Mouse (Mus musculus) hindbrain, embryonic 16.5 days (tissue): ENCODE data around the gene Folr2. TPM values are rescaled to one million over a fixed set of nuclear protein-coding genes. Genes with fewer than 3 reads are reported as not detected.

Experiments
- ATAC-seq: fragments of 200-750 bp; cut with Nextera tagmentation; 2 replicates; pipeline ENCODE4 v1.8.0; 2017; ENCODE audit warnings: moderate TSS enrichment, moderate library complexity
- H3K27ac ChIP-seq: fragments of 300-500 bp; sonication (generic); 2 replicates; pipeline ENCODE4 v1.5.1; 2014; ENCODE audit warnings: low read depth, mild to moderate bottlenecking, control low read depth, low read length, moderate library complexity
- H3K27me3 ChIP-seq: fragments of 300-500 bp; sonication (generic); replicated peaks from 2 replicates; pipeline ENCODE4 v1.6.1; 2014; ENCODE audit warnings: low read length; ENCODE audit not compliant: control insufficient read depth, insufficient read depth
- H3K36me3 ChIP-seq: fragments of 300-500 bp; sonication (generic); 2 replicates; pipeline ENCODE4 v1.6.1; 2014; ENCODE audit warnings: mild to moderate bottlenecking, low read length, moderate library complexity, mixed read lengths; ENCODE audit not compliant: control insufficient read depth, insufficient read depth
- H3K4me1 ChIP-seq: fragments of 300-500 bp; sonication (generic); 2 replicates; pipeline ENCODE4 v1.6.1; 2014; ENCODE audit warnings: low read depth, low read length; ENCODE audit not compliant: control insufficient read depth, insufficient read depth
- H3K4me2 ChIP-seq: fragments of 300-500 bp; sonication (generic); 2 replicates; pipeline ENCODE4 v1.6.1; 2014; ENCODE audit warnings: mild to moderate bottlenecking, low read length, control low read depth, moderate library complexity
- H3K4me3 ChIP-seq: fragments of 300-500 bp; sonication (generic); 2 replicates; pipeline ENCODE4 v1.5.1; 2014; ENCODE audit warnings: mild to moderate bottlenecking, low read length, control low read depth, moderate library complexity
- H3K9ac ChIP-seq: fragments of 300-500 bp; sonication (generic); 2 replicates; pipeline ENCODE4 v1.6.1; 2014; ENCODE audit warnings: low read depth, mild to moderate bottlenecking, control low read depth, low read length, moderate library complexity
- H3K9me3 ChIP-seq: fragments of 300-500 bp; sonication (generic); 2 replicates; pipeline ENCODE4 v1.6.1; 2014; ENCODE audit warnings: mild to moderate bottlenecking, low read length, moderate library complexity; ENCODE audit not compliant: control insufficient read depth
- WGBS: fragments of 180-500 bp; shearing (Covaris S2); extraction: QIAGEN DNeasy Blood & Tissue Kit; methylation state at CpG from one replicate; pipeline ENCODE4 v1.1.7; 2014; 5-methylcytosine and 5-hydroxymethylcytosine counted together
- polyA plus RNA-seq: library from polyadenylated mRNA; unstranded; fragments of >200 nt; fragmentation: Nextera tagmentation; extraction: Ambion mirVana; gene quantifications from 2 replicates; pipeline ENCODE4 v1.2.1, GENCODE M21; 2015

The Folr2 gene
- polyA plus RNA-seq, 1 experiment from 2014 or later: 1.5 TPM

DNA sequence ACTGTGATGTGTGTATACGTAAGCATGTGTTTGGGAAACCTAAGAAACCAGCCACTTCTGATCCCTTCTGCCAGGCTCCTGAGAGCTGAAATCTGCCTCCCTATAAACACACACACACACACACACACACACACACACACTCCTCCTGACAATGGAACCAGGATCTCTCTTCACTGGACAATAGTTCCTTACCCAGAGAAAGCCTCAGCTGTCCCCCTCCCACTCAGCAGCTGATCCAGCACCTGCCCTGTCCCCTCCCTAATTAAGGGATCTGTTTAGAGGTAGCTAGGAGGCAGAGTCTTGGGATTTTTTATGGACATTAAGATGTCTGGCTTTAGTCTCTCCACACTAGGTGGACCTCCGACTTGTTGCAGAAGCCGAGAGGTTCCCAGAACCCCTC, 22.1 kb downstream of the Folr2 start:
- Histone ChIP-seq H3K27me3 (no peaks in the 10 kb centered on the region), H3K9me3 (no peaks in the 10 kb centered on the region), H3K4me3 (no peak overlapping the region), H3K36me3 (peaks cover 7% of the 10 kb centered on the region; the same call in 1 of the 2 replicates), H3K4me1 (peaks cover 21% of the 10 kb centered on the region), H3K4me2 (peak overlapping the region; percentile 99; the same call in 1 of the 2 replicates), H3K9ac (no peak overlapping the region), H3K27ac (no peak overlapping the region)
- ATAC-seq: no peak
- 53% methylated on average over 3 of the region's 3 CpGs for WGBS

DNA sequence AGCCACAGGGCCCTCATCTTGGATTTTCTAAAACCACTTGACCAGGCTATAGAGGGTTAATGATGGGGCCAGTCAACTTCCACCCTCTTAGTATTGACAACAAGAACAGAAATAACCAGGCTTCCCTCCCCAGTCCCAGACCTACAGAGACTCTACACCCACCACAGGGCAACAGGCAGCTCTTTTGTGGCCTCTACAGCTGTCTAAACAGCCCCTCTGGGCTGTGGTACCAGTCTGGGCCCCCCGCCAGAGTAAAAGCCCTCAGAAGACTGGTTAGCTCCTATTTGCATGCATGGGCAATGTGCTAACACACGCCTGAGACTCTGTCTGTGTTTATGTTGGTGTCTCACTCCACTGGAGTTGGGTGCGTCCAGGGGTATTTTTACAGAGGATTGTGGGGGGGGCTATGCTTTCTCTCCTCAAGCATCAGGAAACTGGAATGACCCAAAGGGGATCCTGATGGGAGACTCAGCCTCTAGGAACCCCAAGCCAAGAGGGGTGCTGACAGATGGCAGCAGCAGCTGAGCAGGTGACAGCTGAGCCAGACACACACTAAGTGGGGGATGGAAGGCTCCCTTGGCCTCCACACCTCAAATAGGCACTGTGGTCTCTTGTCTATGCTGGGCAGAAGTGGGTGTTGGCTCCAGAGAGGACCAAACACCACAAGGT, 22.9 kb downstream of the Folr2 start:
- no peak overlapping the region for H3K27ac ChIP-seq
- H3K9ac ChIP-seq: no peak overlapping the region
- H3K4me2 ChIP-seq: no peak overlapping the region
- peaks cover 7% of the 10 kb centered on the region; the same call in 1 of the 2 replicates for H3K36me3 ChIP-seq
- peaks cover 21% of the 10 kb centered on the region for H3K4me1 ChIP-seq
- H3K9me3 ChIP-seq: no peaks in the 10 kb centered on the region
- H3K27me3 ChIP-seq: no peaks in the 10 kb centered on the region
- 37% methylated on average over 3 of the region's 3 CpGs for WGBS
- ATAC-seq: peak; percentile 32; the same call in 1 of the 2 replicates
- H3K4me3 ChIP-seq: no peak overlapping the region

DNA sequence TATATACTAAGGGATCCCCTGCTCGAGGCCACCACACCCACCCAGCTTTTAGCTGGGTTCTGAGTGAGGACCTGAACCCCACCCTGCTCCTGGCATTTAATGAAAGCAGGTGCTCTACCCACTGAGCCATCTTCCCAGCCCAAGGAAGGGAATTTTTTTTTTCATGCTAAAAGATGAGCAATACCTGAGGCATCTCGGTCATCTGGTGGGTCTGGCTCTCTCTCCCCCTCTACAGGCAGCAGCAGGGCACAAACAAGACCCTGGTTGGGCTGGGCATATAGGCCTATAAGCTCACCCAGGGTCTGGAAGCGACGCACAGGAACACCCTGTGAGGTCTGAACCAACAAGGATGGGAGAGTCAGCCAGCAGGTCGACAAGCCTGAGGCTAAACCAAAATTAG, 23.6 kb downstream of the Folr2 start:
- no peak overlapping the region for H3K9ac ChIP-seq

DNA sequence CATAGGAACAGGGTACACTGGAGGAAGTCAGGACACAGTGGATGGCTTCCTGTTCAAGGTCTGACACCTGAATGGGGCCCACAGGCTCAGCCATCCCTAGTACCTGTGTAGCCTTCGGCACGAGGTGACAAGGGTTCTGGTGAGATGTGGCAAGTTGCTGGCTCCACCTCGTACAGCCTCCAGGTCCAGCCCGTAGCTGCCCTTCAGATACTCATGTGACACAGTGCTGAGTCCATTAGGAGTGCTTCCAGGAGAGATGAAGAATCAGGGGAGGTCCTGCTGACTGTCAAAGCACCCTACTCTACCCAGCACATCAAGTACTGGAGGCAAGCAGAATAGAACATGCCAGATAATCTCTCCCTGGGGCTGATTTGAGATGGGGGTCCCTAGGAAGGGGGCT, 24.6 kb downstream of the Folr2 start:
- no peak overlapping the region for H3K27ac ChIP-seq
- H3K4me2 ChIP-seq: no peak overlapping the region
- no peak overlapping the region for H3K9ac ChIP-seq
- no peaks in the 10 kb centered on the region for H3K9me3 ChIP-seq
- no peaks in the 10 kb centered on the region for H3K27me3 ChIP-seq
- no peak overlapping the region for H3K4me3 ChIP-seq
- WGBS: 94% methylated on average over 4 of the region's 4 CpGs
- H3K4me1 ChIP-seq: peaks cover 19% of the 10 kb centered on the region
- ATAC-seq: no peak
- H3K36me3 ChIP-seq: peaks cover 10% of the 10 kb centered on the region; the same call in 1 of the 2 replicates

More for the DNA sequence above, 23.6 kb downstream of the Folr2 start:
- no peaks in the 10 kb centered on the region for H3K9me3 ChIP-seq
- no peak overlapping the region for H3K27ac ChIP-seq
- no peak for ATAC-seq
- H3K27me3 ChIP-seq: no peaks in the 10 kb centered on the region
- 67% methylated on average over 5 of the region's 5 CpGs for WGBS
- H3K36me3 ChIP-seq: peaks cover 7% of the 10 kb centered on the region; the same call in 1 of the 2 replicates
- H3K4me3 ChIP-seq: no peak overlapping the region
- peaks cover 21% of the 10 kb centered on the region for H3K4me1 ChIP-seq
- H3K4me2 ChIP-seq: no peak overlapping the region

DNA sequence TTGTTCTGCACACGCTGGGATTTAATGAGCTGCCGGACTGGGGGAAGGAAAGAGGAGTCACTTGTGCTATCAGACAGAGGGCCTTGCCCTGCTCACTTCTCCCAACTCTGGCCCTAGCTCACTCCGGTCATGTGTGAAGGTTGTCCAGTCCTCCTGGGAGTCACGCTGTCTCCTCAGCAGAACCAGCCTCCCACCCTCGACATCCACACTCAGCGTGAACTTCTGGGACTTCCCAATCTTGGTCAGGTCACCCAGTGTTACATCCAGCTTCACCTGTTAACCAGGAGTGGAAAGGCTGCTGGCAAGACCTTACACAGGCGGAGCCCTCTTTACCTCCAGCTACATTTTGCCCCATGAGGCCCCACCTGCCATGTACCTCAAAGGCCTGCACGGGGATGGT, 25.6 kb downstream of the Folr2 start:
- Histone ChIP-seq H3K27me3 (no peaks in the 10 kb centered on the region), H3K4me3 (no peak overlapping the region), H3K36me3 (peaks cover 10% of the 10 kb centered on the region; the same call in 1 of the 2 replicates), H3K9ac (no peak overlapping the region), H3K27ac (no peak overlapping the region), H3K4me1 (peaks cover 10% of the 10 kb centered on the region), H3K4me2 (no peak overlapping the region), H3K9me3 (no peaks in the 10 kb centered on the region)
- WGBS: 91% methylated on average over 8 of the region's 8 CpGs
- ATAC-seq: no peak

DNA sequence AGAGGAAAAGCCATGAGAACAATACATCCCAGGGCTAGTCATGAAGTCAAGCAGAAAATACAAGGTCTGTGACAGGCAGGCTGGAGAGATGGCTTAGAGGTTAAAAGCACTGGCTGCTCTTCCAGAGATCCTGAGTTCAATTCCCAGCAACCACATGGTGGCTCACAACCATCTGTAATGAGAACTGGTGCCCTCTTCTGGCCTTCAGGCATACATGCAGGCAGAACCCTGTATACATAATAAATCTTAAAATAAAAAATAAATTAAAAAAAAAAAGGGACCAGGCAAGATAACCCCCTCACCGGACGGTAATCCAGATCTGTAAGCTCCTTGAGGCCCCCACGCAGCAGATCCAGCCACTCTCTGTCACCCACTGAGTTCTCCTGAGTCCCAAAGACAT, 26.6 kb downstream of the Folr2 start:
- no peak for ATAC-seq

DNA sequence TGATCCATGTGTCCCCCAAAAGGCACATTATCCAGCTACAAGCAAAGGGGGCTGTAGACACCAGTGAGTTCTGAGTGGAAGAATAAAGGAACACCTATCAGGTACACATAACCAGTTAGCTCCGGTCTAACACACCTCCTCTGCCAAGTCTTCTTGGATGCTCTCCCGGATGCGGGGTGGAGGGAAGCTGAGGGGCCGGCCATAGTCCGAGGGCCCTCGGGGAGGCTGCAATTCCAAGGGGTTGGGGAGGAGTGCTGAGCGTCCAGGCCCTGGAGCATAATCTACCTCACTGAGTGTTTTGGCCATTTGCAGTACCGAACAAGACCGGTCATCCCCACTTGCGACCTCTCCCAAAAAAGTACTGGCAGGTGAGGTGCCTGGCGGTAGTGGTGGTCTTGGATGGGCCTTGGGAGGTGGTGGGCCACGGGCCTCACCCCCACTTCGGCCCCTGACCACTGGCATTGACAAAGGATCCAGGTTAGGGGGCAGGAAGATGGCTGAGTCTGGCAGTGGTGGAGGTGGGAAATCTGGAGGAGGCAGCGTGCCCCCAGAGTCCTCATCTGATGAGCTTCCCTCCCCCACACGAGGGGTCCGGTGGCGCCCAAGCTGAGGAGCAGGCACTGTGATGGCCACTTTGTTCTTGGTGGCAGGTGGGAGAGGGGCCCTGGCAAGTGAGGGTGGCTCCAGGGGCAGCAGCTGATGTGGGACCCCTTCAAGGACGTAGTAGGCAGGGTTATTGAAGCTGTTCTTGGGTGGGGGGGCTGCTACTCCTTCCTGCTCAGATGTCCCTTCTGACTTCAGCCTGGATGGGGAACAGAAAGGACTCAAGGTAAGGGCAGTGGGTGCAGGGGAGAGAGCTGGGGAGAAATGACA, 33.0 kb downstream of the Folr2 start:
- no peak for ATAC-seq
- Histone ChIP-seq H3K9ac (no peak overlapping the region), H3K9me3 (no peaks in the 10 kb centered on the region), H3K36me3 (peaks cover 3% of the 10 kb centered on the region; the same call in 1 of the 2 replicates), H3K4me1 (peaks cover 16% of the 10 kb centered on the region), H3K4me2 (no peak overlapping the region), H3K4me3 (no peak overlapping the region), H3K27me3 (peaks cover 46% of the 10 kb centered on the region), H3K27ac (no peak overlapping the region)
- WGBS: 85% methylated on average over 17 of the region's 18 CpGs

More for the DNA sequence above, 26.6 kb downstream of the Folr2 start:
- no peak overlapping the region for H3K4me2 ChIP-seq
- H3K9me3 ChIP-seq: no peaks in the 10 kb centered on the region
- H3K27me3 ChIP-seq: no peaks in the 10 kb centered on the region
- peaks cover 10% of the 10 kb centered on the region; the same call in 1 of the 2 replicates for H3K36me3 ChIP-seq
- H3K4me1 ChIP-seq: peaks cover 6% of the 10 kb centered on the region
- no peak overlapping the region for H3K27ac ChIP-seq
- 90% methylated on average over 3 of the region's 3 CpGs for WGBS
- H3K4me3 ChIP-seq: no peak overlapping the region
- no peak overlapping the region for H3K9ac ChIP-seq

DNA sequence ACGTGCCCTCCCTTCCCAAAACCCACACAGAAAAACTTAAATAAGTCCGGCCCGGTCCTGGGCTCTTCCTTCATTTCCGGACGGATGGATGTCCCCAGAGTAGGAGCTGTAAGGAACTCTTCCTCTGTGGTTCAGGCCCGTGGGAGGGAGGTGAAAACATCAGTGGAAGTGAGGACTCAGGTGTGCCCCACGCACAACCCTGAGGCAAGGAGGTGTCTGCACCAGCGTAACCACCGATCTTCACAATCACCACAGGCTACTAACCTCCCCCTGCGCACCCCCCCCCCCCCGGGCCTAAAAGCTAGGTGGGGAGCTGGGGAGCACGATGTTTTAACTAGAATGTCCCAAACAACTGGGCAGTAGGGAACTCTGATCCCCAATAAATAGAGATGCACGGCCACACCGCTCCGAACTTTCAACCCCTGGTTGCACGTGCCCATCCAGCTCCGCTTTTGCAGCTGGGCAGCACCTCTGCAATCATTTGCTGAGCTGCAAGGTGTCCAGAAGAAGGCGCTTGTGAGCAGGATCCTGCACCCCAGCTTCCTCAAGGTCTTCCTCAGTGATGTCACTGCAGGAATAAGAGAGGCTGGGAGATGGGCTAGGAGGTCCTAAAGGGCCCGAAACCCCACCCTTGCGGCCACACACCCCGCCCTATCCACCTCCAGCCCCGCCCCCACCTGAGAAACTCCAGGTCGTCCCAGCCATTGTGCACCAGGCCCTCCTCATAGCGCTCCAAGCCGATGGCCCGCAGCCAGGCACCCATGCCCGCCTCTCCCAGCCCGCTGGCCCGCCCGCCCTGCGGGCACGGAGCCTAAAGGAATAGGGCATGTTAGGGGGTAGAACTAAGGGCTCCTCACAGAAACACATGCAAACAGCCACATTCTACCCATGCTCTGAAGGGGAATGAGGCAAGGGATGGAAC, 33.9 kb downstream of the Folr2 start:
- Histone ChIP-seq H3K4me3 (no peak overlapping the region), H3K27ac (no peak overlapping the region), H3K9ac (no peak overlapping the region), H3K9me3 (no peaks in the 10 kb centered on the region), H3K27me3 (peaks cover 54% of the 10 kb centered on the region), H3K4me2 (no peak overlapping the region), H3K36me3 (peaks cover 3% of the 10 kb centered on the region; the same call in 1 of the 2 replicates), H3K4me1 (peaks cover 17% of the 10 kb centered on the region)
- ATAC-seq: peak; percentile 24; the same call in 1 of the 2 replicates
- 34% methylated on average over 32 of the region's 32 CpGs for WGBS
